Mouse (Mus musculus): ENCODE results near the gene Aldh3b1.

- TF ChIP-seq CTCF (IDR thresholded peaks at IDR 0.05; ENCODE audit: low read depth, low read length) = no peak
- no peak for TF ChIP-seq POLR2A (IDR thresholded peaks at IDR 0.05; ENCODE audit: extremely low read depth, insufficient read depth, low read length)
Observed at GRCm38 (mm10) chr19:3899618-3900017, 30.0 kb downstream of the Aldh3b1 start.
